Mouse (Mus musculus): ENCODE data around the gene Hspa4l. TPM values are rescaled to one million over a fixed set of nuclear protein-coding genes. Genes with fewer than 3 reads are reported as not detected.

Hspa4l gene
- polyA plus RNA-seq (2017; shearing (Covaris generic)) = 33.4 TPM

GRCm38 (mm10) chr3:40744024-40744835 lies at the start of gene Hspa4l:
Gene Hspa4l (plus strand): TSS chr3:40744495.

GRCm38 (mm10) chr3:40708655-40709054 lies 35.6 kb upstream of the Hspa4l start, which contains the start of gene Slc25a31:
Gene Slc25a31 (plus strand): TSS chr3:40708855.

GRCm38 (mm10) chr3:40799530-40800372 lies 55.5 kb downstream of the Hspa4l start, which contains the start of gene Plk4:
Gene Plk4 (plus strand): TSS chr3:40800019.

Other genes with a start within 250 kb of the Hspa4l start
- gene Intu, start 213.2 kb upstream of the Hspa4l start, polyA plus RNA-seq (2017; shearing (Covaris generic)) = 0.92 TPM
- not detected for gene Slc25a31, start 35.6 kb upstream of the Hspa4l start, polyA plus RNA-seq (2017; shearing (Covaris generic))
- 21.0 TPM for gene Plk4, start 55.5 kb downstream of the Hspa4l start, polyA plus RNA-seq (2017; shearing (Covaris generic))
- 9.8 TPM for gene Mfsd8, start 102.4 kb downstream of the Hspa4l start, polyA plus RNA-seq (2017; shearing (Covaris generic))
- gene Abhd18, start 102.5 kb downstream of the Hspa4l start, polyA plus RNA-seq (2017; shearing (Covaris generic)) = 9.4 TPM
- gene 1700034I23Rik, start 158.0 kb downstream of the Hspa4l start, polyA plus RNA-seq (2017; shearing (Covaris generic)) = 0.45 TPM
- gene Larp1b, start 205.3 kb downstream of the Hspa4l start, polyA plus RNA-seq (2017; shearing (Covaris generic)) = 30.3 TPM

All from effector memory CD4-positive, alpha-beta T cell, adult 5 months (primary cell).